ENCODE assay signal across 8 mouse cellular contexts in genomic region chr15:5116270-5117030, GRCm38 (mm10). TPM values are rescaled to one million over a fixed set of nuclear protein-coding genes. Genes with fewer than 3 reads are reported as not detected.
DNase-seq lines count a peak whose midpoint lies in the region; ATAC-seq lines count a peak whose summit lies in the region.

TSS of gene Rpl37 (plus strand) at chr15:5116645.

- peak within 1 kb of the TSS; percentile 75 for H3K4me2 ChIP-seq in heart, embryonic 14.5 days (ENCODE audit: low read length)
- peak within 1 kb of the TSS; percentile 93 for H3K4me2 ChIP-seq in liver, embryonic 13.5 days
- H3K4me2 ChIP-seq in stomach, embryonic 16.5 days (ENCODE audit: low read depth, low read length): peak within 1 kb of the TSS; percentile 87

- peak within 1 kb of the TSS; percentile 95 to 98 for H3K27ac ChIP-seq in heart, embryonic 14.5 days (replicated peaks in 1 of 2; ENCODE audit: control insufficient read depth in 1 of 2, insufficient read depth in 1 of 2, low read depth in 2 of 2, low read length in 2 of 2)
- peak within 1 kb of the TSS; percentile 91 for H3K27ac ChIP-seq in liver, embryonic 13.5 days
- peak within 1 kb of the TSS; percentile 98 for H3K27ac ChIP-seq in stomach, embryonic 16.5 days (ENCODE audit: low read length)

- under 1% methylated on average over 51 of the region's 55 CpGs for WGBS in heart, embryonic 14.5 days
- under 1% methylated on average over 55 of the region's 55 CpGs for WGBS in liver, embryonic 13.5 days (ENCODE audit: insufficient replicate concordance)
- WGBS in stomach, embryonic 16.5 days: under 1% methylated on average over 55 of the region's 55 CpGs

- ATAC-seq in CD4-positive, CD25-positive, alpha-beta regulatory T cell, adult 4 months: peak; percentile 92
- ATAC-seq in heart, embryonic 14.5 days (ENCODE audit: insufficient number of reproducible peaks, insufficient read depth, low FRiP score, low read depth): peak; percentile 99
- ATAC-seq in liver, embryonic 13.5 days (ENCODE audit: low read depth): peak; percentile 95
- peak; percentile 99 for ATAC-seq in stomach, embryonic 16.5 days (ENCODE audit: insufficient read depth, low FRiP score)

- H3K27me3 ChIP-seq in heart, embryonic 14.5 days (ENCODE audit: control insufficient read depth, insufficient read depth, low read length): no peaks in the 10 kb centered on the region
- H3K27me3 ChIP-seq in liver, embryonic 13.5 days: no peaks in the 10 kb centered on the region
- H3K27me3 ChIP-seq in stomach, embryonic 16.5 days (ENCODE audit: control insufficient read depth, insufficient read depth, low read length): no peaks in the 10 kb centered on the region

- H3K4me3 ChIP-seq in heart, embryonic 14.5 days (ENCODE audit: control insufficient read depth in 1 of 2, insufficient read depth in 1 of 2, low read depth in 1 of 2, low read length in 2 of 2): peak within 1 kb of the TSS; percentile 61 to 83
- H3K4me3 ChIP-seq in liver, embryonic 13.5 days (replicated peaks): peak within 1 kb of the TSS; percentile 84
- H3K4me3 ChIP-seq in stomach, embryonic 16.5 days (replicated peaks; ENCODE audit: low read length): peak within 1 kb of the TSS; percentile 100

- DNase-seq in c-Kit-negative CD71-positive TER-119-positive erythroid progenitor cells, embryonic 14.5 days (ENCODE audit: low read depth, low spot score): peak; percentile 94
- DNase-seq in fibroblast of lung, adult 2 months (ENCODE audit: low read depth): peak; percentile 97
- peak; percentile 99 for DNase-seq in kidney, postnatal 14 days
- DNase-seq in liver, embryonic 13.5 days: peak; percentile 99
- peak; percentile 99 for DNase-seq in neural tube, embryonic 10.5 days (ENCODE audit: extremely low spot score, low spot score)

- no peaks in the 10 kb centered on the region for H3K9me3 ChIP-seq in heart, embryonic 14.5 days (ENCODE audit: control insufficient read depth, low read length)
- H3K9me3 ChIP-seq in liver, embryonic 13.5 days (replicated peaks): no peaks in the 10 kb centered on the region
- no peaks in the 10 kb centered on the region for H3K9me3 ChIP-seq in stomach, embryonic 16.5 days (replicated peaks; ENCODE audit: control insufficient read depth, low read length)

- H3K4me1 ChIP-seq in heart, embryonic 14.5 days (ENCODE audit: control insufficient read depth in 2 of 2, insufficient read depth in 2 of 2, low read length in 2 of 2): peaks cover 7 to 34% of the 10 kb centered on the region in 2 experiments; a peak in 3 of 4 replicates
- peaks cover 73% of the 10 kb centered on the region for H3K4me1 ChIP-seq in liver, embryonic 13.5 days (replicated peaks)
- peaks cover 20% of the 10 kb centered on the region for H3K4me1 ChIP-seq in stomach, embryonic 16.5 days (ENCODE audit: control insufficient read depth, insufficient read depth, low read length)

- H3K36me3 ChIP-seq in heart, embryonic 14.5 days (ENCODE audit: control insufficient read depth, insufficient read depth, low read length): peaks cover 43% of the 10 kb centered on the region
- peaks cover 43% of the 10 kb centered on the region for H3K36me3 ChIP-seq in liver, embryonic 13.5 days
- H3K36me3 ChIP-seq in stomach, embryonic 16.5 days (ENCODE audit: control insufficient read depth, insufficient read depth, low read length): peaks cover 21% of the 10 kb centered on the region

- H3K9ac ChIP-seq in heart, embryonic 14.5 days (ENCODE audit: low read length): peak within 1 kb of the TSS; percentile 82
- H3K9ac ChIP-seq in liver, embryonic 13.5 days: peak within 1 kb of the TSS; percentile 93
- peak within 1 kb of the TSS; percentile 97 for H3K9ac ChIP-seq in stomach, embryonic 16.5 days (ENCODE audit: low read length)

RNA-seq across cellular contexts. Expression of gene Rpl37, which starts in this region (rescaled TPM):
- 1,000 to 10,000 TPM; 1,603 to 2,725 TPM for polyA plus RNA-seq in CD4-positive, CD25-positive, alpha-beta regulatory T cell, adult 4 months (2017; shearing (Covaris generic))
- polyA plus RNA-seq in heart, embryonic 14.5 days (2014; fragmentation: Nextera tagmentation; extraction: Ambion mirVana): 480 and 512 TPM in 2 replicates
- polyA plus RNA-seq in liver, embryonic 13.5 days (2015; fragmentation: Nextera tagmentation; extraction: Ambion mirVana): 482 and 499 TPM in 2 replicates
- 412 and 593 TPM in 2 replicates for polyA plus RNA-seq in stomach, embryonic 16.5 days (2015; fragmentation: Nextera tagmentation; extraction: Ambion mirVana)

Comparison
In these comparisons a context has a peak if more than half of its experiments do, and no peak if none do; other contexts are left out.
1. Peak in every context shown above with its lines: DNase-seq, ATAC-seq, H3K4me3 ChIP-seq and H3K27ac ChIP-seq.